16 mouse cellular contexts compared by ENCODE assay signal in genomic region chr1:164149083-164149482, GRCm38 (mm10). TPM values are rescaled to one million over a fixed set of nuclear protein-coding genes. Genes with fewer than 3 reads are reported as not detected.
A peak's percentile ranks its signal among the peaks of the same experiment; 100 is the strongest.
DNase-seq lines count a peak whose midpoint lies in the region; ATAC-seq and TF ChIP-seq lines count a peak whose summit lies in the region.
"Had no signal": no experiment of that assay in that cellular context is flagged by ENCODE, and none has a peak within 500 bp of the region (broad histone marks: within the 10 kb centered on the region; RNA-seq: fewer than 3 reads in every experiment).

No protein-coding gene starts in this region.

- H3K27ac ChIP-seq in liver, adult 2 months (replicated peaks; ENCODE audit: insufficient read depth, low read depth, low read length): peak overlapping the region; percentile 86
- no peak overlapping the region for H3K27ac ChIP-seq in liver, embryonic 11.5 days (ENCODE audit: low read depth, low read length)
- no peak overlapping the region for H3K27ac ChIP-seq in intestine, postnatal 0 days (ENCODE audit: low read depth, low read length)
- H3K27ac ChIP-seq: left cerebral cortex, adult 2 months; midbrain, embryonic 13.5 days; neural tube, embryonic 13.5 days had no signal

- TF ChIP-seq CTCF in liver, adult 2 months (IDR thresholded peaks at IDR 0.05; ENCODE audit: low read depth, low read length): no peak
- no peak for TF ChIP-seq CTCF in intestine, postnatal 0 days (IDR thresholded peaks at IDR 0.05; ENCODE audit: low read depth)

- H3K79me2 ChIP-seq in liver, adult 2 months (ENCODE audit: control insufficient read depth, insufficient read depth, low read length): peaks cover 2% of the 10 kb centered on the region; the same call in 1 of the 2 replicates

- peak overlapping the region; percentile 39 for H3K4me3 ChIP-seq in liver, adult 2 months (ENCODE audit: insufficient read depth, low read depth, low read length)
- no peak overlapping the region for H3K4me3 ChIP-seq in liver, embryonic 11.5 days (ENCODE audit: low read depth, low read length)
- no peak overlapping the region for H3K4me3 ChIP-seq in intestine, postnatal 0 days (ENCODE audit: low read depth, low read length)
- H3K4me3 ChIP-seq: left cerebral cortex, adult 2 months; midbrain, embryonic 13.5 days; neural tube, embryonic 13.5 days had no signal

- no peak for DNase-seq in liver, adult 2 months (ENCODE audit: extremely low read depth, low read depth, low spot score)
- DNase-seq in liver, embryonic 11.5 days (ENCODE audit: low spot score): no peak
- DNase-seq in induced T-regulatory cell, adult 2 months (ENCODE audit: low read depth): peak; percentile 35
- peak; percentile 59 for DNase-seq in thymus, postnatal 14 days
- DNase-seq in layer of hippocampus, adult 8-10 months (ENCODE audit: low spot score in 2 of 2): no peak
- no peak for DNase-seq in urinary bladder, adult 2 months (ENCODE audit: low spot score)
- DNase-seq: adrenal gland, postnatal 36 days; cerebellum, adult 18-20 months; retina, postnatal 1 day had no signal

- 0 out of 2 replicates have a peak, but pooled peaks have one; percentile 20 for TF ChIP-seq POLR2A in liver, adult 2 months (IDR thresholded peaks at IDR 0.05; ENCODE audit: extremely low read depth, insufficient read depth, low read length)

- peaks cover 4% of the 10 kb centered on the region; the same call in 1 of the 2 replicates for H3K36me3 ChIP-seq in liver, adult 2 months (ENCODE audit: control insufficient read depth, insufficient read depth, low read length)
- no peaks in the 10 kb centered on the region for H3K36me3 ChIP-seq in liver, embryonic 11.5 days (ENCODE audit: control insufficient read depth, insufficient read depth, low read length)
- no peaks in the 10 kb centered on the region for H3K36me3 ChIP-seq in intestine, postnatal 0 days (ENCODE audit: control insufficient read depth, insufficient read depth)
- H3K36me3 ChIP-seq: midbrain, embryonic 13.5 days; neural tube, embryonic 13.5 days had no signal

- H3K4me2 ChIP-seq in liver, embryonic 11.5 days: no peak overlapping the region
- no peak overlapping the region for H3K4me2 ChIP-seq in intestine, postnatal 0 days (replicated peaks; ENCODE audit: low read depth)
- H3K4me2 ChIP-seq: midbrain, embryonic 13.5 days; neural tube, embryonic 13.5 days had no signal

- 0 out of 2 replicates have a peak overlapping the region, but pooled peaks have one; percentile 53 for H3K9ac ChIP-seq in liver, adult 2 months (ENCODE audit: low read depth, low read length)
- no peak overlapping the region for H3K9ac ChIP-seq in liver, embryonic 11.5 days (ENCODE audit: low read depth, low read length)
- H3K9ac ChIP-seq in intestine, postnatal 0 days (ENCODE audit: low read depth, low read length): no peak overlapping the region
- H3K9ac ChIP-seq: midbrain, embryonic 13.5 days; neural tube, embryonic 13.5 days had no signal

- peaks cover 4% of the 10 kb centered on the region; the same call in 1 of the 2 replicates for H3K4me1 ChIP-seq in liver, adult 2 months (ENCODE audit: control insufficient read depth, insufficient read depth, low read length)
- H3K4me1 ChIP-seq in liver, embryonic 11.5 days (replicated peaks; ENCODE audit: control insufficient read depth, insufficient read depth, low read length): 0 out of 2 replicates have a peak, but pooled peaks cover 3% of the 10 kb centered on the region
- no peaks in the 10 kb centered on the region for H3K4me1 ChIP-seq in intestine, postnatal 0 days (replicated peaks; ENCODE audit: control insufficient read depth, insufficient read depth, low read length)

- no peaks in the 10 kb centered on the region for H3K9me3 ChIP-seq in liver, embryonic 11.5 days (ENCODE audit: control insufficient read depth, low read length)
- H3K9me3 ChIP-seq in intestine, postnatal 0 days (ENCODE audit: control insufficient read depth): no peaks in the 10 kb centered on the region
- H3K9me3 ChIP-seq: midbrain, embryonic 13.5 days; neural tube, embryonic 13.5 days had no signal

- 94% methylated on average over 7 of the region's 7 CpGs for WGBS in liver, adult 2 months
- 89% methylated on average over 7 of the region's 7 CpGs for WGBS in liver, embryonic 11.5 days
- 98% methylated on average over 7 of the region's 7 CpGs for WGBS in intestine, postnatal 0 days

- no peak for ATAC-seq in liver, embryonic 11.5 days (replicated peaks; ENCODE audit: low FRiP score)
- peak; percentile 43 for ATAC-seq in CD4-positive, CD25-positive, alpha-beta regulatory T cell, adult 4 months
- ATAC-seq in intestine, postnatal 0 days: no peak
- ATAC-seq: lung, postnatal 0 days; midbrain, embryonic 13.5 days had no signal

- no peaks in the 10 kb centered on the region for H3K27me3 ChIP-seq in liver, adult 2 months (ENCODE audit: control insufficient read depth, insufficient read depth, low read length)
- H3K27me3 ChIP-seq in liver, embryonic 11.5 days (replicated peaks; ENCODE audit: control insufficient read depth, insufficient read depth, low read length): no peaks in the 10 kb centered on the region
- no peaks in the 10 kb centered on the region for H3K27me3 ChIP-seq in intestine, postnatal 0 days (replicated peaks; ENCODE audit: control insufficient read depth, insufficient read depth, low read length)
- H3K27me3 ChIP-seq: midbrain, embryonic 13.5 days had no signal

RNA-seq across cellular contexts. Expression of gene F5, which starts 2.6 kb away (rescaled TPM):
- 157 and 197 TPM in 2 replicates for total RNA-seq in liver, adult 2 months (2014; rRNA removed)
- polyA plus RNA-seq in liver, adult 2 months (2012; rRNA removed): 77.7 and 79.8 TPM in 2 replicates
- 6.5 and 8.1 TPM in 2 replicates for polyA plus RNA-seq in liver, embryonic 11.5 days (2014; fragmentation: Nextera tagmentation; extraction: Ambion mirVana)
- under 1 TPM in 1 of 2 experiments, not detected in 1; 0.04 TPM for polyA plus RNA-seq in CD4-positive, CD25-positive, alpha-beta regulatory T cell, adult 4 months (2017; shearing (Covaris generic))
- 0.22 and 0.41 TPM in 2 replicates for polyA plus RNA-seq in intestine, postnatal 0 days (2015; fragmentation: Nextera tagmentation; extraction: Ambion mirVana)
- total RNA-seq in layer of hippocampus, adult 8-10 months (2022): 1 to 10 TPM in 2 of 4 experiments, under 1 TPM in 2; 0.26 to 1.8 (median 0.95) TPM
- 0.19 and 0.34 TPM in 2 replicates for polyA plus RNA-seq in urinary bladder, adult 2 months (2012; rRNA removed)

RNA-seq across cellular contexts. Expression of gene Selp, which starts 34.0 kb away (rescaled TPM):
- total RNA-seq in liver, adult 2 months (2014; rRNA removed): 0.65 and 1.1 TPM in 2 replicates
- polyA plus RNA-seq in liver, adult 2 months (2012; rRNA removed): 0.40 and 1.1 TPM in 2 replicates
- 0.78 and 0.79 TPM in 2 replicates for polyA plus RNA-seq in liver, embryonic 11.5 days (2014; fragmentation: Nextera tagmentation; extraction: Ambion mirVana)
- polyA plus RNA-seq in CD4-positive, CD25-positive, alpha-beta regulatory T cell, adult 4 months (2017; shearing (Covaris generic)): 1 to 10 TPM; 3.8 to 4.1 TPM
- polyA plus RNA-seq in intestine, postnatal 0 days (2015; fragmentation: Nextera tagmentation; extraction: Ambion mirVana): 0.41 and 0.50 TPM in 2 replicates
- total RNA-seq in layer of hippocampus, adult 8-10 months (2022): not detected
- 5.5 and 6.8 TPM in 2 replicates for polyA plus RNA-seq in urinary bladder, adult 2 months (2012; rRNA removed)
- total RNA-seq: left cerebral cortex, adult 2 months had no signal
- polyA plus RNA-seq: frontal cortex, adult 2 months; neural tube, embryonic 13.5 days had no signal

Comparison
In these comparisons a context has a peak if more than half of its experiments do, and no peak if none do; other contexts are left out.
1. DNase-seq: peak in induced T-regulatory cell, adult 2 months (single experiment) and thymus, postnatal 14 days (single experiment); none in liver, adult 2 months (single experiment), liver, embryonic 11.5 days (single experiment), layer of hippocampus, adult 8-10 months (0 of 2) and urinary bladder, adult 2 months (single experiment).